Mouse (Mus musculus) lung, embryonic 16.5 days (tissue): ENCODE measurements around the gene Mettl26. TPM values are rescaled to one million over a fixed set of nuclear protein-coding genes. Genes with fewer than 3 reads are reported as not detected.
"Not testable (repeated sequence)": the region's sequence is repeated elsewhere in the genome, so short reads cannot be mapped to it uniquely, and the experiment has no call there.

Experiments used
- ATAC-seq: fragments of 200-750 bp; cut with Nextera tagmentation; 2 replicates; pipeline ENCODE4 v1.8.0; 2017; ENCODE audit warnings: low read depth, mild to moderate bottlenecking, moderate library complexity
- H3K27ac ChIP-seq: fragments of 300-500 bp; sonication (generic); 2 replicates; pipeline ENCODE4 v1.5.1; 2014; ENCODE audit warnings: mild to moderate bottlenecking, control low read depth, low read length
- H3K27me3 ChIP-seq: fragments of 300-500 bp; sonication (generic); 2 replicates; pipeline ENCODE4 v1.6.1; 2014; ENCODE audit warnings: low read depth, low read length, mixed read lengths; ENCODE audit not compliant: control insufficient read depth, insufficient read depth
- H3K36me3 ChIP-seq: fragments of 300-500 bp; sonication (generic); 2 replicates; pipeline ENCODE4 v1.6.1; 2014; ENCODE audit warnings: low read length; ENCODE audit not compliant: control insufficient read depth, insufficient read depth
- H3K4me1 ChIP-seq: fragments of 300-500 bp; sonication (generic); replicated peaks from 2 replicates; pipeline ENCODE4 v1.6.1; 2014; ENCODE audit warnings: low read length, mixed read lengths; ENCODE audit not compliant: control insufficient read depth, insufficient read depth
- H3K4me2 ChIP-seq: fragments of 300-500 bp; sonication (generic); 2 replicates; pipeline ENCODE4 v1.6.1; 2014; ENCODE audit warnings: low read depth, low read length, control low read depth
- H3K4me3 ChIP-seq: fragments of 300-500 bp; sonication (generic); 2 replicates; pipeline ENCODE4 v1.5.1; 2014; ENCODE audit warnings: mild to moderate bottlenecking, low read length, control low read depth
- H3K9ac ChIP-seq: fragments of 300-500 bp; sonication (generic); 2 replicates; pipeline ENCODE4 v1.6.1; 2014; ENCODE audit warnings: low read length, control low read depth
- H3K9me3 ChIP-seq: fragments of 300-500 bp; sonication (generic); 2 replicates; pipeline ENCODE4 v1.6.1; 2016; ENCODE audit warnings: low read length; ENCODE audit not compliant: control insufficient read depth
- WGBS: fragments of 180-500 bp; shearing (Covaris S2); extraction: QIAGEN DNeasy Blood & Tissue Kit; methylation state at CpG from one replicate; pipeline ENCODE4 v1.1.7; 2014; 5-methylcytosine and 5-hydroxymethylcytosine counted together
- polyA plus RNA-seq: library from polyadenylated mRNA; unstranded; fragments of >200 nt; fragmentation: Nextera tagmentation; extraction: Ambion mirVana; gene quantifications from 2 replicates; pipeline ENCODE4 v1.2.1, GENCODE M21; 2015

Mettl26 gene
- polyA plus RNA-seq, 1 experiment from 2014 or later: 54.2 TPM

DNA sequence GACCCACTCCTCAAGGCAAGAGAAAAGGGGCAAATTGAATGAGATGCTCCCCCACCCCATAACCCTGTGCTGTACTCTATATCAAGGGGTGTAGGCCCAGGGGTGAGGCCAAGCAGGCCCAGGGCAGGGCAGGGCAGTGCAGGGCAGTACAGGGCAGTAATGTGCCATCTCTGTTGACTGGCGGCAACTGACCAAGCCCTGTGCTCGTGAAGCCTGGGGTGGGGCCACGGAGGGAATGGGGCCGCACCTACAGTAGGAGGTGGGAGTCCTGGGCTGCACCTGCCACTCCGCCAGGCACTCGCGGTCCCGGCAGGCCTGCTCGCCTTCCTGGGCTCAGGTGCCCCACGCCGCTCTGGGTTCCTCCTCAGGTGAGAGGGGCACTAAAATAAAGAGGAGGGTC lies 9.6 kb upstream of the Mettl26 start:
- peaks cover 21% of the 10 kb centered on the region for H3K4me1 ChIP-seq
- no peaks in the 10 kb centered on the region for H3K36me3 ChIP-seq
- 84% methylated on average over 10 of the region's 11 CpGs for WGBS
- no peak overlapping the region for H3K4me2 ChIP-seq
- H3K9me3 ChIP-seq: no peaks in the 10 kb centered on the region
- no peak overlapping the region for H3K27ac ChIP-seq
- H3K9ac ChIP-seq: no peak overlapping the region
- no peak overlapping the region for H3K4me3 ChIP-seq
- H3K27me3 ChIP-seq: no peaks in the 10 kb centered on the region
- no peak for ATAC-seq

DNA sequence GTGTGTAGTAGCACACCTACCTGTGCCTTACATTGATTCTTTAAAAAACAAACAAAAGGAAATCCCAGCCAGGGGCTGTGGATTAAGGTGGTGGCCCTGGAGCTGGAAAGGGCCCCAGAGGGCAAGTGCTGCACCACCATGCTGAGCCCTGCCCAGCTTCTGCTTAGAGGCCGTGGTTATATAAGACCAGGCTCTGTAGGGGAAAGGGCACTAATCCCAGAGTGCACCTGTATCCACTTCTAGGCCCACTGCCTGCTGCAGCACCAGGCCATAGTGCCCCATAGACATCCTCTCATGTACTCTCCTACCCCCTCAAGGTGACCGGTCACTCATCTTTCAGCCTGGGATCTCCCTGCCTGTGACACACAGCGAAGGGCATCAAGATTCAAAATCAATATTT lies 8.7 kb upstream of the Mettl26 start:
- Histone ChIP-seq H3K9me3 (no peaks in the 10 kb centered on the region), H3K36me3 (no peaks in the 10 kb centered on the region), H3K4me2 (no peak overlapping the region), H3K27me3 (no peaks in the 10 kb centered on the region), H3K4me3 (no peak overlapping the region), H3K9ac (no peak overlapping the region), H3K4me1 (peaks cover 13% of the 10 kb centered on the region), H3K27ac (no peak overlapping the region)
- 91% methylated on average over 3 of the region's 3 CpGs for WGBS
- ATAC-seq: no peak

DNA sequence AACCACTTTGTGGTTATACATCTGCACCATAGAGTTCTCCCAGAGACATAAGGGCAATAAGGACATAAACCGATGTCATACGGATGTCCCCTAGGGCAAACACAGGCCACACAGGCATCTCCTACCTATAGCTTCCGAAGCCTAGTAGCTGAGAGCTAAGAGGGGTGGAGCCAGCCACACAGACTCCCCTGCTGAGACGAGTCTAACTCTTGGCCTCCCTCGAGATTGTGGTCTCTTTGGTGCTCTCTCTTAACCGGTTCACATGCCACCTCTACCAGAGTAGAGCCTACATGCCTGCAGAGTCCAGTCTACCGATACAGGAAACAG lies 7.4 kb upstream of the Mettl26 start:
- 15% methylated on average over 7 of the region's 7 CpGs for WGBS
- ATAC-seq: 0 out of 2 replicates have a peak, but pooled peaks have one; percentile 3
- H3K27ac ChIP-seq: no peak overlapping the region

DNA sequence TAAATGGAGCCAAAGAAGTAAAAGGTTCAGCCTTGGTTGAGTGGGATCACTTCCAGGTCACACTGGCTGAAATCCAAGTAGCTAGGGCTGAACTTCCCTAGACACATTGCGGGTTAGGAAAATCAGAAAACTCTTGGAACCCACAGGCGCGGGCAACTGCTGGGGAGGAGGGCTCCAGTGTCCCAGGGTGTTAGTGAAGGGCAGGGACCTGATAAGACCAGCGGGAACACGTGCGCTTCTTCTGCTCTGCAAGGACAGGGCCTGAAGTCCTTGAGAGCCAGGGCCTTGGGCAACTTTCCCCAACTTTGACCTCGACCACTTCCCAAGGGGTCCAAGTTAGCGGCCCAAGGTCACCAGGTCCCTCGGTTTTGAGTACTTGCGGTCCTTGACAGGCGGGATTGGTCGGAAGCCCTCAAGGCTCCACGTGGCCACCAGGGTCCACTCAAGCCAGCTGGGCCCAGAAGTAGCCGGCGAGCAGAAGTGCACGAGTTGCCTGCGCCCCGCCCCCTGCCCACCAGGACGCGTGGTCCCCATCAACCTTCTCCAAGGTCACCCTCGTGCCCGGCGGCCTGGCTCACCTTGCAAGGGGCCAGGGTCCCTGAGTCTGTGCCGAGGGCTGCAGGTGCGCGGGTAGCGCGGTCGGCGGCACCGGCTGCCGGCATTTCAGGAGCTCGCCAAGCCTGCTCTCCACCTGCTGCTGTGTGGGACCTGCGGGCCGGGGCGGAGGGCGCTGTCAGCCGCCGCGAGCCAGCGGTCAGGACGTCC lies 6.9 kb upstream of the Mettl26 start:
- peaks cover 9% of the 10 kb centered on the region for H3K4me1 ChIP-seq
- peak overlapping the region; percentile 94 for H3K4me2 ChIP-seq
- peak overlapping the region; percentile 72 for H3K9ac ChIP-seq
- H3K9me3 ChIP-seq: no peaks in the 10 kb centered on the region
- peak overlapping the region; percentile 47 for H3K27ac ChIP-seq
- peak; percentile 32 for ATAC-seq
- H3K4me3 ChIP-seq: peak overlapping the region; percentile 86
- no peaks in the 10 kb centered on the region for H3K36me3 ChIP-seq
- under 1% methylated on average over 38 of the region's 42 CpGs for WGBS
- H3K27me3 ChIP-seq: no peaks in the 10 kb centered on the region

More for the DNA sequence above, 7.4 kb upstream of the Mettl26 start:
- Histone ChIP-seq H3K4me1 (peaks cover 9% of the 10 kb centered on the region), H3K4me3 (peak overlapping the region; percentile 86), H3K36me3 (no peaks in the 10 kb centered on the region), H3K9ac (peak overlapping the region; percentile 72), H3K4me2 (peak overlapping the region; percentile 94), H3K27me3 (no peaks in the 10 kb centered on the region), H3K9me3 (no peaks in the 10 kb centered on the region)

DNA sequence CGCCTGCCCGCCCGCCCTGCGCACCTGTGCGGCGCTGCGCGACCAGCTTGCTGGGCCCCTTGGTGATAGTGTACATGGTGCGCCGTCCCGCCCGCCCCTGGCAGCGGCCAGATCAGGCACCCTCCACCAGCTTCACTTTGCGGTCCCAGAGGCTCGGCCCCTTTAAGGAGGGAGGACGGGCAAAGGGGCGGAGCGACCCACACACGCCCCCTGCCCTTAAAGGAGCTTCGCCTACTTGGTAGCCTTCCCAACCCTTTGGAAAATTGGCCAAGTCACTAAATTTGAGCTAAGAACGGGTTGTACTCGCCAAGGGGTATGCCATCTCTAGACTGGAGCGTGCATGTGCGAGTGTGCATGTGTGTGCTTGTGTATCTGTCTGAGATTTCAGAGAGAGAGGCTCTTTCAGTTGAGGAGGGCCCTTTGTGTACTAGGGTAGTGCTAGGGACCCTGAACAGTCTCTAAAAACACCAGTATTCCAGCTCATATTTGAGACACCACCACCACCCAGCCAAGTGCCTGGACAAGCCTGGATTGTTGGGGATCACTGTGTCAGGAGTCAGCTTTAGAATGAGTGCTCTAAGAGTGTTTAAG lies 6.2 kb upstream of the Mettl26 start, which contains the start of gene Mcrip2:
Gene Mcrip2, minus strand, starts transcription at position 164 of the 591 bp plus-strand sequence.
- Histone ChIP-seq H3K4me3 (peak within 1 kb of the TSS; percentile 86), H3K4me1 (peaks cover 9% of the 10 kb centered on the region), H3K4me2 (peak within 1 kb of the TSS; percentile 94), H3K36me3 (no peaks in the 10 kb centered on the region), H3K27me3 (no peaks in the 10 kb centered on the region), H3K9me3 (no peaks in the 10 kb centered on the region), H3K9ac (peak within 1 kb of the TSS; percentile 72), H3K27ac (peak within 1 kb of the TSS; percentile 67)
- ATAC-seq: peak; percentile 92
- WGBS: 0% methylated on average over 24 of the region's 24 CpGs

DNA sequence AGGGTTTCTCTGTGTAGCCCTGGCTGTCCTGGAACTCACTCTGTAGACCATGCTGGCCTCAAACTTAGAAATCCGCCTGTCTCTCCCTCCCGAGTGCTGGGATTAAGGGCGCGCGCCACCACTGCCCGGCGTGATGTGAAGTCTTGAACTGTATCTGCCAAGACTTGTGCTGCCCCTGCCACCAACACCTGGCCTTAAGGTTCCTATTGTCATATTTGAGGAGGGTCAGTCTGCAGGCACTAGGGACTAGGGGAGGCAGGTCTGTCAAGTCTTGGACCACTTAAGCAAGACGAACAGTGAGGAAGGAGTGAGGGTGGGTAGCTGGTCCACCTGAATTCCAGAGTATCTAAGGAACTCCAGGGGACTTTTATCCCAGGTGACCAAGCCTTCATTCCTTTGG lies 5.4 kb upstream of the Mettl26 start:
- Histone ChIP-seq H3K36me3 (no peaks in the 10 kb centered on the region), H3K9ac (no peak overlapping the region), H3K9me3 (no peaks in the 10 kb centered on the region), H3K4me2 (no peak overlapping the region), H3K4me3 (no peak overlapping the region), H3K27me3 (no peaks in the 10 kb centered on the region), H3K27ac (no peak overlapping the region), H3K4me1 (peaks cover 16% of the 10 kb centered on the region)
- ATAC-seq: no peak
- WGBS: 83% methylated on average over 8 of the region's 8 CpGs

DNA sequence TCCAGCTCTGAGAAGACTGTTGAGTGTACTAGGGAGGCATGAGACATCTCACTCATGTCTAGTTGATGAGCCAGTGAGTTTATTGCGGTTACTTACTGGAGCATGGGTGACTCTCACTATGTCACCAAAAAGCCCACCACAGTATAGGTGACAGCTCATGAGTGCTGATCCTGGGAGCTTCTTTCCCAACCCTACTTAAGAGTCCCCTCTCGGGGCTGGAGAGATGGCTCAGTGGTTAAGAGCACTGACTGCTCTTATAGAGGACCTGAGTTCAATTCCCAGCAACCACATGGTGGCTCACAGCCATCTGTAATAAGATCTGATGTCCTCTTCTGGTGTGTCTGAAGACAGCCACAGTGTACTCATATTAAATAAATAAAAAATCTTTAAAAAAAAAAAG lies 4.9 kb upstream of the Mettl26 start:
- no peaks in the 10 kb centered on the region for H3K36me3 ChIP-seq
- H3K27ac ChIP-seq: no peak overlapping the region
- H3K4me1 ChIP-seq: peaks cover 16% of the 10 kb centered on the region
- no peak overlapping the region for H3K4me2 ChIP-seq
- H3K27me3 ChIP-seq: no peaks in the 10 kb centered on the region
- WGBS: 79% methylated on average over 2 of the region's 2 CpGs
- H3K4me3 ChIP-seq: no peak overlapping the region
- ATAC-seq: no peak
- H3K9me3 ChIP-seq: no peaks in the 10 kb centered on the region
- H3K9ac ChIP-seq: no peak overlapping the region

DNA sequence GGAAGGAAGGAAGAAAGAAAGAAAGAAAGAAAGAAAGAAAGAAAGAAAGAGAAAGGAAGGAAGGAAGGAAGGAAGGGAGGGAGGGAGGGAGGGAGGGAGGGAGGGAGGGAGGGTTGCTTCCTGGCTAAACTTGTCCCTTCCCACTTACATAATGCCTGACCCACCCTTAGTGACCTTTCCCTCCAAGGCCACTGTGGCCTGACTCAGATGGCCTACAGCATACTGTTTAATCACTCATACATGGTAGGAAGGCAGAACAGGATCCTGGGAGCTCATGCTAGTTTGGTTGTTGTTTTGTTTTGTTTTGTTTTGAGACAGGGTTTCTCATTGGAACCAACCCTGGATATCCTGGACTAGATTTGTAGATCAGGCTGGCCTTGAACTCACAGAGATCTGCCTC lies 3.3 kb upstream of the Mettl26 start:
- H3K9ac ChIP-seq, H3K27ac ChIP-seq, H3K27me3 ChIP-seq, H3K4me2 ChIP-seq, ATAC-seq, H3K4me3 ChIP-seq, H3K9me3 ChIP-seq, H3K36me3 ChIP-seq: not testable (repeated sequence)
- peaks cover 24% of the 10 kb centered on the region for H3K4me1 ChIP-seq

DNA sequence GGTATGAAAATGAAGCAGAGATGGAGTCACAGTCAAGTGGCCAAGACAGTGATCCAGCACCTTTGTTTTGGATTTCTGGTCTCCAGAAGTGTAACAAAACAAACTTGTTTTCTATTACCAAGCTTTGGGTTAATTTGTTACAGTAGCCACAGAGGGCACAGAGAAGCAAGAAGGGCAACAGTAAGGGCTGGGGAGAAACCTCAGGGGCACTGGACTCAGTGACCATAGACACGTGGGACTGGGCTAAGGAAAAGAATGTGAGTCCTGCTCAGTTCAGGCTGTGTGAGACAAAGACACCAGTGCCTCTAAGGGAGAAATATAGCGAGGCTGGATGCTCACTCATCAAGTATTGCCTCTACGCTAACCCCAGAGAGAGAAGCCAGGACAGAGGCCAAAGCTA lies 2.2 kb upstream of the Mettl26 start:
- Histone ChIP-seq H3K9ac (no peak overlapping the region), H3K27ac (no peak overlapping the region), H3K36me3 (no peaks in the 10 kb centered on the region), H3K27me3 (no peaks in the 10 kb centered on the region), H3K4me3 (no peak overlapping the region), H3K4me2 (no peak overlapping the region), H3K9me3 (no peaks in the 10 kb centered on the region), H3K4me1 (peaks cover 24% of the 10 kb centered on the region)
- ATAC-seq: no peak
- WGBS: 83% methylated on average over 3 of the region's 3 CpGs
